Mouse (Mus musculus) brain, embryonic 14.5 days (tissue): ENCODE data around the gene Ly6g5b.

Experiments
- CTCF ChIP-seq: fragments of 200-500 bp; IDR thresholded peaks from 2 replicates; pipeline ENCODE4 v1.5.1; 2012; ENCODE audit warnings: inconsistent platforms, mild to moderate bottlenecking, moderate library complexity, borderline replicate concordance; ENCODE audit not compliant: insufficient read depth, insufficient read length; ENCODE audit errors: extremely low read depth
- POLR2A ChIP-seq: fragments of 200-500 bp; IDR thresholded peaks from 2 replicates; pipeline ENCODE4 v1.6.1; 2012; ENCODE audit warnings: mild to moderate bottlenecking, inconsistent platforms, borderline replicate concordance; ENCODE audit not compliant: poor library complexity, insufficient read depth, insufficient read length, severe bottlenecking; ENCODE audit errors: extremely low read depth

- no peak for TF ChIP-seq POLR2A
- TF ChIP-seq CTCF = no peak
Observed at GRCm38 (mm10) chr17:35108097-35108496, 7.1 kb downstream of the Ly6g5b start, which contains the start of gene Ly6g5c.
